Mouse (Mus musculus): ENCODE measurements at regions not wholly inside any gene's neighbourhood (a gene's known extent, or its start where the extent isn't known, plus 50 kb on each side); places are given as distances from the start of the nearest gene placed in this dataset.
A peak's percentile ranks its signal among the peaks of the same experiment; 100 is the strongest.

DNA sequence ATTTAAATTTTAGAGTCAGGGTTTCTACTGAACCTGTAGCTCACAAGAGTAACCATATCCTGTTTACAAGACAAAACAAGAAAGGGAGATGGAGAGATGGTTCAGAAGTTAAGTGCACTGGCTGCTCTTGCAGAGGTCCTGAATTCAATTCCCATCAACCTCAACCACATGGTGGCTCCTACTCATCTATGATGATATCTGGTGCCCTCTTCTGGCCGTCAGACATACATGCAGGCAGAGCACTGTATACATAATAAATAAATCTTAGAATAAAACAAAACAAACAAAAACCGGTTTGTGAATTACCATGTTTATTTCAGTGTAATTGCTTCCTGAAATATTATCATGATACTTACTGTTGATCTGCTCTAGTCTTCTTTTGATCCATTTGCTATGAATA, 845.4 kb downstream of the Pcdh18 start:
- peak; percentile 4 for DNase-seq

DNA sequence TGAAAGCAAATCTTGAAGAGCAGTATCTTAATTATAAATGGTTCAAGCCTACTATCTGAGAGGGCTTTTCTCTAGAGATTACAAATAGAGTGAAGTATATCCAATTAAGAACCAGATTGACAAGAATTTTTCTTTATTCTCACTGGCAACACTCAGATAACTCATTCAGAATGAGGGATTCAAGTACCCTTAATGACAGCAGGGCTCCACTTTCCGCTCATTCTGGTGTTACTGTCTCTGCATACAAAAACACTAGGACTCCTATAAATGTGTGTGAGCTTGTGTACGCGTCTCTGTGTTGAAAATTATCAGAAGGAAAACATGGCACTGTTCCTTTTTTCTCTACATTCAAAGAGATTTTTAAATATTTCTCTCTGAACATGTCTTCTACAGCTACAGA, 866.7 kb downstream of the Pcdh18 start:
- DNase-seq, result no peak

DNA sequence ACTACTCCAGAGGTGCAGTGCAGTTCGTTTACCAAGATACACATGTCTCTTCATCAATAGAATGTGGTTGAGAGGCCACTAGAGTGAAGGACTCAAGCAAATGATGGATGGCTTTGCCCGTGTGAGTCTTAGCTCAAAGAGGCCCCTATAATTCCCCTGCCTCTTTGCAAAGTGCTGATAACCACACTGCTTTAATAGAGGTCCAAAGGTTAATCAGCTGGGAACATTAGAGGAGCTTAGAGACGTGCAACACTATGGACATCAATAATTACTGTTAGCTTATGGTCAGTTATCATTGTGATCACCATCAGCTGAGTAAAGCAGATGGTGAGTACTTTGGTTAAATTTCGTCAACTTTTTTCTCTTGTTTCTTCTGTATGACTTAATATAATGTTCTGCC, 869.2 kb downstream of the Pcdh18 start:
- DNase-seq, result peak; percentile 6

DNA sequence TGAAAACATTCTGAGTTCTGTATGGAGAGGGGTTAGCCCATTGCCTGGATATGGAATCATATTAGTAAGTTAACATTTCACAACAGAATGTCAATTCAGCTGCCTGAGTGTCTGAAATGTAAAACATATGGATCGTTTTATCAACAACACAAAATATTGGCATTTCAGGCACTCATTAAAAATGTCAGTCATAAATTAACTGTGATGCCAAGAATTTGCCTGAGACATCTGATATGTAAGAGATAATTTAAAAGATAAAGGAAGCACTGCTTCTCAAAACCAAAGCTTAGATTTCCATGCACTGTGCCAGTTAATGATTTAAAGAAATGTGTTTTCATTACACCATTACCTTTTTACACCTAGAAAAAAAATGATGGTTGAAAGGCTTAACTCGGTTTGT, 887.6 kb downstream of the Pcdh18 start:
- DNase-seq, result no peak

DNA sequence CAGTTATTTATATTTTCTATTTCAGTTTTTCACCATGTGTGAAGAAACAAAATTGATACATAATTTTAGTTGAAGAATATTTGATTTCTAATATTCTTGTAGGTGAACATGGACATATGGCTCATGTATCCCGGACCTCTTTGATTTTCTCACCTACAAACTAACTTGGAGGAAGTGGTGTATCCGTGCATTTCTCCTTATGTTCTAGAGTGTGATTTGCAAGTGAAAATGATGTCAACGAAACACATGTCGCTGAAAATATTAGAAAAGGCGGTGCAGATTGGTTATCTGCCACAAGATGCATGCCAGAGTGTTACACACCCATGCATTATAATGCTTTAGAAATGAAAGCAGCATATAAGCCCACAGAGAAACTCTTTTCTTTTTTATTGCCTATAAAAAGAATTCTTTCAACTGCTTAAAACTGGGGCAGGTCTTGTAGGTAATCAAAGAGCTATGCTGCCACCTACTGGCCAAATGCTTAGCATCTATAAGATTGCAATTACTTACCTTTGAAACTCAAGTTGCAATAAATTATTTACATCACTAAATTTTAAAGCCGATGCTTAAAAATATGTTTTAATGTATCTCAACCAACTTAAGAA, 911.0 kb downstream of the Pcdh18 start:
- peak; percentile 89 for DNase-seq

DNA sequence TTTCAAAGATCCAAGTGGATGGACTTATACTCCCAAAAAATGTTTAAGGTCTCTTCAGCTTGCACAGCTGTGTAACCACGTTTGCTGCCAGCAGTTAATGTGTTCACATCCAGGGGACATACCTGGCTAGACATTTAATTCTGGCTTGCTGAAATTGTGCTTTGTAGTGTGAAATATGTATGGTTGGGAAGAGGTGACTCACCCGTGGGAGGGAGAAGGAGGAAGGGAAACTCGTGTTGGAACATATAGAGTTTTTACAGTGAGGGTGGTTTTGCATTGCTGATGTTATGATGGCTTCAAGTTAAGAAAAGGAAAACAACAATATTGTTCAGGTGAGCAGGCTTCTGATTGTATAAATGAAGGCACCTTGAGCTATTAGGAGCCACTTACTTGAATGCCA, 916.4 kb downstream of the Pcdh18 start:
- no peak for DNase-seq

DNA sequence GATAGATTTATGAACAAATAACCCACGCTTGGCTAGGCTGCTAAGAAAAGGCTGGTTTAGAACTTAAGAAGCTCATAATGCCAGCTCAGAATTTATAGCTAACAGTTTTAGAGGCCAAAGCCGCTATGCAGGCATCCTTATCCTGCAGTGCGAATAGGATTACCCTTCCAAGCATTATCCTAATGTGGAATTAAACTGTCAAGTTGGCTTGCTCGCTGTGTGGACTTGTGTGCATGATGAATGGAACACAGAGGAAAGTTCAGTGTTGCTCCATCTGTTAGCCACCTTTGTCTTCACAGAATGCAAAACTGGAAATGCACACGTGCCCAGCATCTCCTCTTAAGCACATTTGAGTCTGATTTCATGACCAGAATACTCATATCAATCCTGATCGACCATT, 933.8 kb downstream of the Pcdh18 start:
- DNase-seq, result peak; percentile 36

DNA sequence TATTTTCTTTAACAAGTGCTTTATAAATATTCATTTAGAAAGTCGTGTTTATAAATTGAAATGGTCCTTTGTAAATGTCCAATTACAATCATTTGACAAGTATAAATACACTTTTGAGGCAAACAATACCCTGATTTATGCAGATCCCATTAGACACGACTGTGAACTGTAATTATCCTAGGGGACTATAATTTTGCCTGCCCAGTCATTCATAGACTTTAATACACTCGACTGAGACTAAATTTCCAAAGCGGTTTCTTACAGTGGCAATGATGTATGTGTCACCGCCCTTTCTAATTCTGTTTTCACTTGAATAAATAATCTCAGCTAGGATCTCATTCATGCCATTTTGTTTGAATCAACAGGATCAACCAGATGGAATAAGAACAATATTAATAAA, 952.7 kb downstream of the Pcdh18 start:
- DNase-seq, result no peak

DNA sequence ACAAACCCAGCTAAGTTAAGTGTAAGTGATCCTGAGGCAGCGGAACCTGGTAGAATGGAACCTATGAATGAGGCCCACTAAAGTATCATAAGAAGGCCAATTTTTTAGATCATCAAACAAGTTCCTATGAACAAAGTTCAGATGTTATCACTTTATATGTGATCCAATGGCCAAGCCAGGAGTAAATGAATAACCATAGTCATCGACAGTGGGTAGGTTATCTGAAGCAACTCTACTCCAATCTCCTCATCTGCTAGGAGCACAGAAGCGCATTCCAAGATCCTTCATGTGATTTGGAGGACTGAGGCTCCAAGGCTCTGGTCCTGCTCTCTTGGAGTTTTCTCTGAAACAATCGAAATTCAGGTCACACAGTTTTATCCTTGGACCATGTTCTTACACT, 985.4 kb downstream of the Pcdh18 start:
- no peak for DNase-seq

Data from embryo, embryonic 11 days (tissue).